Mouse (Mus musculus): ENCODE measurements around the gene Mapk8ip3. TPM values are rescaled to one million over a fixed set of nuclear protein-coding genes. Genes with fewer than 3 reads are reported as not detected.

Gene Mapk8ip3
- polyA plus RNA-seq, 1 experiment, result 60.2 TPM

DNA sequence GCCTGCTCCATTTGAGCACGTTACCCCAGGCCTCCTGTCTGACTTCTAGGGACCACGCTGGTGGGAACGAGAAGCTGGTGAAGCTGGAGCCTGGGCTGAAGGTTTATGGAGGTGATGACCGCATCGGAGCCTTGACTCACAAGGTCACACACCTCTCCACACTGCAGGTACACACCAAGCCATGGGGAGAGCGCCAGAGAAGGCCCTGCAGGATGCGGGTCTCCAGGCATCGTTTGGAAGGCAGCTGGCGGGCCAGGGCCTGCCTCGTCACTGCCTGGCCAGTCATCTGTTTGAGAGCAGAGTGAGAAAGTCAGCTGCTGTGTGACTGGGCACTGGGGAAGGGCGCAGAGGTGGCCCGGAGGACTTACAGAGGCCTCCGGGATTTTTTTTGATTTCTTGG lies 80.2 kb downstream of the Mapk8ip3 start:
- Histone ChIP-seq H3K36me3 (ENCODE audit: control insufficient read depth, insufficient read depth, low read length) (peaks cover 3% of the 10 kb centered on the region; the same call in 1 of the 2 replicates), H3K4me3 (ENCODE audit: control insufficient read depth, low read depth, low read length) (no peak overlapping the region)

GRCm38 (mm10) chr17:24855838-24856464 lies 80.8 kb downstream of the Mapk8ip3 start:
- no peak for TF ChIP-seq CTCF (IDR thresholded peaks at IDR 0.05; ENCODE audit: control insufficient read depth, insufficient read depth, insufficient replicate concordance, low read depth, low read length)
- no peak for TF ChIP-seq POLR2A (IDR thresholded peaks at IDR 0.05; ENCODE audit: control insufficient read depth, low read depth, low read length)
- Histone ChIP-seq H3K36me3 (ENCODE audit: control insufficient read depth, insufficient read depth, low read length) (peaks cover 3% of the 10 kb centered on the region; the same call in 1 of the 2 replicates), H3K4me3 (ENCODE audit: control insufficient read depth, low read depth, low read length) (no peak overlapping the region), H3K27me3 (ENCODE audit: control insufficient read depth, insufficient read depth, low read length) (no peaks in the 10 kb centered on the region), H3K27ac (ENCODE audit: control insufficient read depth, insufficient read depth, low read depth, low read length) (no peak overlapping the region), H3K4me1 (ENCODE audit: control insufficient read depth, insufficient read depth, low read length) (no peaks in the 10 kb centered on the region; the same call in 1 of the 2 replicates)

More for the DNA sequence above, 80.2 kb downstream of the Mapk8ip3 start:
- Histone ChIP-seq H3K4me1 (ENCODE audit: control insufficient read depth, insufficient read depth, low read length) (no peaks in the 10 kb centered on the region; the same call in 1 of the 2 replicates), H3K27ac (ENCODE audit: control insufficient read depth, insufficient read depth, low read depth, low read length) (no peak overlapping the region), H3K27me3 (ENCODE audit: control insufficient read depth, insufficient read depth, low read length) (no peaks in the 10 kb centered on the region)
- no peak for TF ChIP-seq POLR2A (IDR thresholded peaks at IDR 0.05; ENCODE audit: control insufficient read depth, low read depth, low read length)
- TF ChIP-seq CTCF (IDR thresholded peaks at IDR 0.05; ENCODE audit: control insufficient read depth, insufficient read depth, insufficient replicate concordance, low read depth, low read length), result no peak

DNA sequence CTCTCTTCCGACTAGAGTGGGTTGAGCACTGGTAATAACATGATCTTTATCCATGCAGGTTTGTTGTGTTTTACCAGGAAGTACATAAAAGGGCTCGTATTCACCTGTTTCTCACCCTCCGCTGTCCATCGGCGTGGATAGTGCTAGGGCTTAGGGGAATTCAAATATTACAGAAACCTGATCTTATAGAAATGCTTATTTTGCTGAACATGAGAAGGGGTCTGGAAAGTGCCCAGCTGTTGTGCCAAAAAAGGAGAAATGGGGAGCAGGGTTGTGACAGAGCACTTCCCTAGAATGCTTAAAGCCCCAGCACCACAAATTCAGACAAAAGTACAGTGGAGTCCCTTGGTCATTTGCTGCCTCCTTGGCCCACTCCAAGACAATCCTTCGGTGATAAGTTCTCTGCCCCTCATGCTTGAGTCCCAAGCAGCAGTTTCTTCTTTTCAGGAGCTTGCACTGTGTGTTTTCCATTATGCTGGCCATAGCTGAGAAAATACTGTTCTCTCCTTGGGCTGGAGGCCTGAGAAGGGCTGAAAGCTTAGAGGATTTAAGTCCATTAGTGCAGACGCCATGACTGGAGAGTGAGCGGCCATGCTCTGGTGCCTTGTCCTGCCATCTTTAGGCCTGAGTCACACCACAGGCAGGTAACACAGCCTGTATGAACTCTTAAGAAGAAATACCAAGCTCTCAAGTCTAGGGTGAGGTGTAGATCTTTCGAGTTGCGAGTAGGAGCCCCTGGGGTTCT lies 85.2 kb downstream of the Mapk8ip3 start:
- Histone ChIP-seq H3K4me3 (ENCODE audit: control insufficient read depth, low read depth, low read length) (peak overlapping the region; percentile 81; the same call in 1 of the 2 replicates), H3K36me3 (ENCODE audit: control insufficient read depth, insufficient read depth, low read length) (0 out of 2 replicates have a peak, but pooled peaks cover 3% of the 10 kb centered on the region), H3K27me3 (ENCODE audit: control insufficient read depth, insufficient read depth, low read length) (no peaks in the 10 kb centered on the region), H3K27ac (ENCODE audit: control insufficient read depth, insufficient read depth, low read depth, low read length) (no peak overlapping the region), H3K4me1 (ENCODE audit: control insufficient read depth, insufficient read depth, low read length) (no peaks in the 10 kb centered on the region; the same call in 1 of the 2 replicates)
- TF ChIP-seq POLR2A (IDR thresholded peaks at IDR 0.05; ENCODE audit: control insufficient read depth, low read depth, low read length), result no peak
- no peak for TF ChIP-seq CTCF (IDR thresholded peaks at IDR 0.05; ENCODE audit: control insufficient read depth, insufficient read depth, insufficient replicate concordance, low read depth, low read length)

DNA sequence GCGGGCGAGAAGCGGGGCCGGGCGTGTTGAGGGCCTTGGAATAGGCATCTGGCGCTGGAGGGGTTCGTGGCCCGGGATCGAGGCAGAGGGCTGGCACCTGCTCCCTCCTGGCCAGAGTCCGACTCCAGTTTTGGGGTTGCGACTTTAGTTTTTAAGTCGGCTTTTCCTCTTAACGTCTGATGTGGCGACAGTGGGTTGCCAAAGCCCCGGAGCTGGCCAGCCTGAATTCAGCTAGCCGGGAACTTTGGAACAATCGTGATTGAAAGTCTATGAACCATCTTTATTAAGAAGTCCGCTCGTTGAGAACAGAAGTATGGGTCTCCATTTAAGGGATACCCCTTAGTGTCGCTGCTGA lies 86.0 kb downstream of the Mapk8ip3 start:
- Histone ChIP-seq H3K27ac (ENCODE audit: control insufficient read depth, insufficient read depth, low read depth, low read length) (peak overlapping the region; percentile 79), H3K4me3 (ENCODE audit: control insufficient read depth, low read depth, low read length) (peak overlapping the region; percentile 81), H3K4me1 (ENCODE audit: control insufficient read depth, insufficient read depth, low read length) (no peaks in the 10 kb centered on the region; the same call in 1 of the 2 replicates), H3K27me3 (ENCODE audit: control insufficient read depth, insufficient read depth, low read length) (no peaks in the 10 kb centered on the region), H3K36me3 (ENCODE audit: control insufficient read depth, insufficient read depth, low read length) (0 out of 2 replicates have a peak, but pooled peaks cover 2% of the 10 kb centered on the region)
- no peak for TF ChIP-seq POLR2A (IDR thresholded peaks at IDR 0.05; ENCODE audit: control insufficient read depth, low read depth, low read length)
- no peak for TF ChIP-seq CTCF (IDR thresholded peaks at IDR 0.05; ENCODE audit: control insufficient read depth, insufficient read depth, insufficient replicate concordance, low read depth, low read length)

- H3K27me3 ChIP-seq (ENCODE audit: control insufficient read depth, insufficient read depth, low read length), result no peaks in the 10 kb centered on the region
- no peaks in the 10 kb centered on the region; the same call in 1 of the 2 replicates for H3K4me1 ChIP-seq (ENCODE audit: control insufficient read depth, insufficient read depth, low read length)
- no peak for TF ChIP-seq CTCF (IDR thresholded peaks at IDR 0.05; ENCODE audit: control insufficient read depth, insufficient read depth, insufficient replicate concordance, low read depth, low read length)
- peak; percentile 39; the same call in 1 of the 2 replicates for TF ChIP-seq POLR2A (IDR thresholded peaks at IDR 0.05; ENCODE audit: control insufficient read depth, low read depth, low read length)
- peak within 1 kb of the TSS; percentile 81 for H3K4me3 ChIP-seq (ENCODE audit: control insufficient read depth, low read depth, low read length)
- H3K36me3 ChIP-seq (ENCODE audit: control insufficient read depth, insufficient read depth, low read length), result 0 out of 2 replicates have a peak, but pooled peaks cover 2% of the 10 kb centered on the region
- peak within 1 kb of the TSS; percentile 79 for H3K27ac ChIP-seq (ENCODE audit: control insufficient read depth, insufficient read depth, low read depth, low read length)
Observed at GRCm38 (mm10) chr17:24850065-24850772, 86.6 kb downstream of the Mapk8ip3 start, which contains the start of gene Fahd1. TSS of gene Fahd1 (minus strand) at chr17:24850364.

DNA sequence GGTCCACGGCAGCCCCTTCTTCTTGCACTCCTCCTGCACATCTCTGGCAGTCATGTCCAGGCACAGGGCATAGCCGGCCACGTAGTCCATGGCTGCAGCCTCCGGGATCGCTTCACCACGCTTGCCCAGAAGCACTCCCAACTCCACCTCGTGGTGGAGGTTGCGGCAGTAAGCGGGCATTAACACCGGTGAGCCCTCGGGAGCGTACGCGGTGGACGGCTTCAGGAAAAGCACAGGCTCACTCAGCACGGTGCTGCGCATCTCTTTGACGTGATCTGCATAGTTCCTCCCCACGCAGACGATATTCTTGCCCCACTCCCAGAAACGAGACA lies 87.1 kb downstream of the Mapk8ip3 start:
- H3K27ac ChIP-seq (ENCODE audit: control insufficient read depth, insufficient read depth, low read depth, low read length), result peak overlapping the region; percentile 78
- H3K4me1 ChIP-seq (ENCODE audit: control insufficient read depth, insufficient read depth, low read length), result no peaks in the 10 kb centered on the region; the same call in 1 of the 2 replicates
- 0 out of 2 replicates have a peak, but pooled peaks cover 2% of the 10 kb centered on the region for H3K36me3 ChIP-seq (ENCODE audit: control insufficient read depth, insufficient read depth, low read length)
- 0 out of 2 replicates have a peak, but pooled peaks have one; percentile 24 for TF ChIP-seq CTCF (IDR thresholded peaks at IDR 0.05; ENCODE audit: control insufficient read depth, insufficient read depth, insufficient replicate concordance, low read depth, low read length)
- 0 out of 2 replicates have a peak, but pooled peaks have one; percentile 56 for TF ChIP-seq POLR2A (IDR thresholded peaks at IDR 0.05; ENCODE audit: control insufficient read depth, low read depth, low read length)
- H3K4me3 ChIP-seq (ENCODE audit: control insufficient read depth, low read depth, low read length), result peak overlapping the region; percentile 81
- H3K27me3 ChIP-seq (ENCODE audit: control insufficient read depth, insufficient read depth, low read length), result no peaks in the 10 kb centered on the region

Measured in testis, adult 2 months (tissue).